Mouse (Mus musculus) forebrain, embryonic 14.5 days (tissue): ENCODE results near the gene Shld2. TPM values are rescaled to one million over a fixed set of nuclear protein-coding genes. Genes with fewer than 3 reads are reported as not detected.

Experiments used
- ATAC-seq: fragments of 200-750 bp; cut with Nextera tagmentation; 2 replicates; pipeline ENCODE4 v1.8.0; 2017; ENCODE audit warnings: mild to moderate bottlenecking, moderate library complexity
- DNase-seq: peaks from one replicate; pipeline ENCODE4 v3.0.0-alpha.2; 2015; ENCODE audit warnings: low spot score
- H3K27ac ChIP-seq: fragments of 300-500 bp; sonication (generic); 2 replicates; pipeline ENCODE4 v1.5.1; 2014; ENCODE audit warnings: low read depth, mild to moderate bottlenecking, control low read depth, low read length, moderate library complexity
- H3K27me3 ChIP-seq: fragments of 300-500 bp; sonication (generic); replicated peaks from 2 replicates; pipeline ENCODE4 v1.6.1; 2014; ENCODE audit warnings: low read length, control low read depth, mixed read lengths; ENCODE audit not compliant: control insufficient read depth, insufficient read depth
- H3K36me3 ChIP-seq: fragments of 300-500 bp; sonication (generic); 2 replicates; pipeline ENCODE4 v1.6.1; 2014; ENCODE audit warnings: low read length, control low read depth; ENCODE audit not compliant: control insufficient read depth, insufficient read depth
- H3K4me1 ChIP-seq: fragments of 300-500 bp; sonication (generic); 2 replicates; pipeline ENCODE4 v1.6.1; 2014; ENCODE audit warnings: antibody characterized with exemption, low read length, control low read depth; ENCODE audit not compliant: control insufficient read depth, insufficient read depth
- H3K4me2 ChIP-seq: fragments of 300-500 bp; sonication (generic); 2 replicates; pipeline ENCODE4 v1.6.1; 2014; ENCODE audit warnings: mild to moderate bottlenecking, control low read depth, low read length
- H3K4me3 ChIP-seq: fragments of 300-500 bp; sonication (generic); 2 replicates; pipeline ENCODE4 v1.5.1; 2014; ENCODE audit warnings: low read depth, low read length, control low read depth
- H3K9ac ChIP-seq: fragments of 300-500 bp; sonication (generic); 2 replicates; pipeline ENCODE4 v1.6.1; 2014; ENCODE audit warnings: mild to moderate bottlenecking, low read length, control low read depth, moderate library complexity
- H3K9me3 ChIP-seq: fragments of 300-500 bp; sonication (generic); replicated peaks from 2 replicates; pipeline ENCODE4 v1.6.1; 2016; ENCODE audit warnings: low read length, control low read depth, mixed read lengths; ENCODE audit not compliant: control insufficient read depth
- WGBS: fragments of 180-500 bp; shearing (Covaris S2); extraction: QIAGEN DNeasy Blood & Tissue Kit; methylation state at CpG from one replicate; pipeline ENCODE4 v1.1.7; 2014; 5-methylcytosine and 5-hydroxymethylcytosine counted together
- polyA plus RNA-seq: library from polyadenylated mRNA; unstranded; fragments of >200 nt; fragmentation: Nextera tagmentation; extraction: Ambion mirVana; gene quantifications from 2 replicates; pipeline ENCODE4 v1.2.1, GENCODE M21; 2014

Gene Shld2
- polyA plus RNA-seq, 1 experiment from 2014 or later: 8.6 TPM

- Histone ChIP-seq H3K27ac (no peak overlapping the region), H3K4me1 (no peaks in the 10 kb centered on the region), H3K9ac (no peak overlapping the region), H3K27me3 (no peaks in the 10 kb centered on the region), H3K4me2 (no peak overlapping the region), H3K4me3 (no peak overlapping the region), H3K9me3 (no peaks in the 10 kb centered on the region), H3K36me3 (no peaks in the 10 kb centered on the region)
- ATAC-seq (no peak), DNase-seq (no peak)
- WGBS: 89% methylated on average over 12 of the region's 12 CpGs
These were observed 82.3 kb downstream of the Shld2 start for GRCm38 (mm10) chr14:34227981-34228380.

GRCm38 (mm10) chr14:34226566-34226965, 83.7 kb downstream of the Shld2 start:
- ATAC-seq: no peak
- DNase-seq: no peak
- H3K9ac ChIP-seq: no peak overlapping the region
- no peak overlapping the region for H3K27ac ChIP-seq
- H3K36me3 ChIP-seq: no peaks in the 10 kb centered on the region
- H3K4me3 ChIP-seq: no peak overlapping the region
- H3K4me1 ChIP-seq: no peaks in the 10 kb centered on the region
- 89% methylated on average over 4 of the region's 4 CpGs for WGBS
- no peak overlapping the region for H3K4me2 ChIP-seq
- H3K9me3 ChIP-seq: no peaks in the 10 kb centered on the region
- H3K27me3 ChIP-seq: no peaks in the 10 kb centered on the region

DNA sequence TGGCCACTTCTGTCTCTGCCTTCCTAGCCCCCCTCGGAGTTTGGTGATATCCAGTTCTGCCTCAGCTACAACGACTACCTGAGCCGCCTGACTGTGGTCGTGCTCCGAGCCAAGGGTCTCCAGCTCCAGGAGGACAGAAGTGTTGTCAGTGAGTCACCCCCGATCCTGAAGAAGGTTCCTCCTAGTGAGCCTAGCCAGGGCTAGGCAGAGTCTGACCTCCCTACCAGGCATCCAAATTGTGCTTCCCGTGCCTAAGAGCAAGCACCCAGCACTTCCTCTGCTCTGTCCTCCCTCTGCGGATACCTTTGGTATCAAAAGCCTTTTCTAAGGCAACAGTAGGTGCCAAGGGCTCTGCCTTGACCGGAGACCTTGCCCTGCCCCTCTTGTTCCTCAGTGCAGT, 84.3 kb downstream of the Shld2 start:
- no peak for DNase-seq
- H3K9me3 ChIP-seq: no peaks in the 10 kb centered on the region
- 85% methylated on average over 9 of the region's 9 CpGs for WGBS

GRCm38 (mm10) chr14:34223362-34223898, 86.9 kb downstream of the Shld2 start:
- no peak for DNase-seq
- peaks cover 10% of the 10 kb centered on the region for H3K27me3 ChIP-seq
- no peaks in the 10 kb centered on the region for H3K9me3 ChIP-seq
- H3K27ac ChIP-seq: no peak overlapping the region
- no peak overlapping the region for H3K4me3 ChIP-seq
- no peak for ATAC-seq
- no peak overlapping the region for H3K4me2 ChIP-seq
- no peaks in the 10 kb centered on the region for H3K36me3 ChIP-seq
- H3K9ac ChIP-seq: no peak overlapping the region
- WGBS: 70% methylated on average over 5 of the region's 5 CpGs
- peaks cover 4% of the 10 kb centered on the region; the same call in 1 of the 2 replicates for H3K4me1 ChIP-seq

More for the DNA sequence above, 84.3 kb downstream of the Shld2 start:
- no peaks in the 10 kb centered on the region for H3K27me3 ChIP-seq
- H3K4me3 ChIP-seq: no peak overlapping the region
- H3K9ac ChIP-seq: no peak overlapping the region
- no peak overlapping the region for H3K4me2 ChIP-seq
- ATAC-seq: no peak
- H3K27ac ChIP-seq: no peak overlapping the region
- no peaks in the 10 kb centered on the region for H3K36me3 ChIP-seq
- H3K4me1 ChIP-seq: no peaks in the 10 kb centered on the region

GRCm38 (mm10) chr14:34221416-34222077, 88.7 kb downstream of the Shld2 start:
- H3K27me3 ChIP-seq: peaks cover 10% of the 10 kb centered on the region
- no peak for DNase-seq
- no peak overlapping the region for H3K4me2 ChIP-seq
- no peaks in the 10 kb centered on the region for H3K36me3 ChIP-seq
- H3K4me1 ChIP-seq: peaks cover 4% of the 10 kb centered on the region; the same call in 1 of the 2 replicates
- H3K9me3 ChIP-seq: no peaks in the 10 kb centered on the region
- no peak overlapping the region for H3K9ac ChIP-seq
- no peak overlapping the region for H3K27ac ChIP-seq
- ATAC-seq: no peak
- 59% methylated on average over 5 of the region's 5 CpGs for WGBS
- no peak overlapping the region for H3K4me3 ChIP-seq

DNA sequence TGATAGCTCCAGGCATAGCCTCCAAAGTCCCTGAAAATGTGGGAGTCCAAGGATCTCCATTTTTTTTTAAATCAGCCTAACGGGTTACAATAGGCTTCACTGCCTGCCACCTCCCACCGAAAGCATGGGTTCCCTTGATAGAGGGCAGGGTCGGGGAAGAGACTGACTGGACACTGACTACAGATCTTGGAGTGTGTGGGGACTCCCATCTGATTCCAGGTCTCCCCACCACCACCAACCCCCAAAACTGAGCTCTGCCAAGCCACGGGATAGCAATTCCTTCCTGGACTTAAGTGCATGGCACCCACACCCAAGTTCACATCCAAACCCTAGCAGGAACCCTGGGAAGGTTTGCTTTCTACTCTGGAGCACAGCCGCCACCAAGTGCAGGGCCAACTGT, 89.9 kb downstream of the Shld2 start:
- Histone ChIP-seq H3K4me1 (peaks cover 4% of the 10 kb centered on the region; the same call in 1 of the 2 replicates), H3K9me3 (no peaks in the 10 kb centered on the region), H3K27me3 (peaks cover 10% of the 10 kb centered on the region), H3K27ac (no peak overlapping the region), H3K4me3 (no peak overlapping the region), H3K9ac (no peak overlapping the region), H3K4me2 (no peak overlapping the region), H3K36me3 (no peaks in the 10 kb centered on the region)
- WGBS: 75% methylated on average over 5 of the region's 5 CpGs
- no peak for ATAC-seq
- DNase-seq: no peak

DNA sequence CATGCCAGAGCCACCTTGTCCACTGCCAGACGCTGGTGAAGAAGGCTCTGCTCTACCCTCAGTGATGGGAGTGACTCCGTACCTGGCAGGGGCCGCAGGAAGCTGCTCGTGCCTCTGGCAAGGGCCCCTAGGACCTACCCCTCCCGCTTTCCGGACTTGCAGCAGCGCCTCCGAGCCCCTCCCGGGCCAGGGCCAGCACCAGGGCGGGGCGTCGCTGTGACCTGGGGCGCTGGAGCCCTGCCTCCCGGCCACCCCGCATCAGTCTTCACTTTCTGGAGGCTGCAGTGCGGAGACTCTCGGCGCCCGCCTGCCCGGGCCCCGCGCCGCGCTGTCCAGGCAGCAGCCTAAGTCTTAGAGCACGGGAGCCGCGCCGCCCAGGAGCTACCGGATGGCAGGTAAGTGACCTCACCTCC, 90.5 kb downstream of the Shld2 start:
- H3K9ac ChIP-seq: peak overlapping the region; percentile 37; the same call in 1 of the 2 replicates
- 0 out of 2 replicates have a peak overlapping the region, but pooled peaks have one; percentile 6 for H3K4me3 ChIP-seq
- H3K27me3 ChIP-seq: peaks cover 10% of the 10 kb centered on the region
- WGBS: 9% methylated on average over 25 of the region's 29 CpGs
- peak overlapping the region; percentile 36 for H3K4me2 ChIP-seq
- H3K4me1 ChIP-seq: peaks cover 4% of the 10 kb centered on the region; the same call in 1 of the 2 replicates
- H3K36me3 ChIP-seq: no peaks in the 10 kb centered on the region
- no peak overlapping the region for H3K27ac ChIP-seq
- no peak for DNase-seq
- H3K9me3 ChIP-seq: no peaks in the 10 kb centered on the region
- no peak for ATAC-seq

DNA sequence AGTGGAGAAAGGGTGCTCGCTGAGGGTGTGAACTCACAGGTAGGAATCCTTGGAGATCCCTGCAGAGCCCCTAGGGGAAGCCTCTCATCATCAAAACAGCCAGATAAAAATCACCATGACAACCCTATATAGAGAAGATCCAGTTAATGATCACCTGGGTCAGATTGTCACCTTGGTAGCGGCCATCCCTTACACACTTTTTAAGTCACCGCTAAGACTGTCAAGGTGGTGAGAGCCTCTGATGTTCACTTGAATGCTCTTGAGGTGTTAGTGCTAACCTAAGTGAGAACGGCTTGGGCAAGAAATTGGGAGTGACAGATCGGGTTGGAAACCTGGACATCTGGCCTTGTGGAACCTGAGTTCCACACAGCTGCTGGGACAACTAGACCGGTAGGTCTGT, 91.0 kb downstream of the Shld2 start, which contains the start of gene Syt15:
Gene Syt15, plus strand, starts transcription at position 301 of the 400 bp plus-strand sequence.
- Histone ChIP-seq H3K9ac (peak within 1 kb of the TSS; percentile 37; the same call in 1 of the 2 replicates), H3K36me3 (no peaks in the 10 kb centered on the region), H3K4me2 (peak within 1 kb of the TSS; percentile 36), H3K27ac (no peak within 1 kb of the TSS), H3K9me3 (no peaks in the 10 kb centered on the region), H3K27me3 (peaks cover 10% of the 10 kb centered on the region), H3K4me1 (peaks cover 4% of the 10 kb centered on the region; the same call in 1 of the 2 replicates), H3K4me3 (0 out of 2 replicates have a peak within 1 kb of the TSS, but pooled peaks have one; percentile 6)
- DNase-seq (no peak), ATAC-seq (no peak)
- 72% methylated on average over 6 of the region's 6 CpGs for WGBS
